Mouse (Mus musculus): ENCODE data around the gene Ptms. TPM values are rescaled to one million over a fixed set of nuclear protein-coding genes. Genes with fewer than 3 reads are reported as not detected.

The Ptms gene
- total RNA-seq, 2 experiments from 2014 or later = 913 to 1,047 TPM

DNA sequence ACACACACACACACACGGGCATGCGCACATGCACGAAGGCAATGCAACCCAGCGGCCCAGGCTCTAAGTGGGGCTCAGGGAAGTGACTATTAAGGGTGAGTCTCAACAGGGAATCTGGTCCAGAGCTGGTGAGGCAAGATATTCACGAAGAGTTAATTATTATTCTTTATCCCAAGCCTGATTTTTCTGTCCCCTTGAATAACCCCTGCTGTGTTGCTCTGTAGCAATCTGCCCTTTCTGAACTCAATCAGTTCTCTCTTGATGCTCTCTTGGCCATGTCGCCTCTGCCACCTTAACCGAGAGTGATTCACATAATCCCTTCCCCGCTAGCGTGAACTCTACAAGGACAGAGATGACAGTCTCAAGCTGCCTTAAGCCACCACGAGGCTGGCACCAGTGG lies 36.6 kb downstream of the Ptms start:
- intact Hi-C loops (cut with DNase I) = no loop called here
- DNase-seq (ENCODE audit: low spot score in 2 of 2) = no peak

- DNase-seq (ENCODE audit: low spot score in 2 of 2) = no peak
- intact Hi-C loops (cut with DNase I) = no loop called here
These were observed 38.1 kb downstream of the Ptms start for GRCm38 (mm10) chr6:124881821-124882220.

- intact Hi-C loops (cut with DNase I) = no loop called here
- no peak for DNase-seq (ENCODE audit: low spot score in 2 of 2)
These were observed 40.5 kb downstream of the Ptms start for GRCm38 (mm10) chr6:124879390-124879789.

- intact Hi-C loops (cut with DNase I) = no loop called here
These were observed 45.6 kb downstream of the Ptms start for GRCm38 (mm10) chr6:124874348-124874747.

DNA sequence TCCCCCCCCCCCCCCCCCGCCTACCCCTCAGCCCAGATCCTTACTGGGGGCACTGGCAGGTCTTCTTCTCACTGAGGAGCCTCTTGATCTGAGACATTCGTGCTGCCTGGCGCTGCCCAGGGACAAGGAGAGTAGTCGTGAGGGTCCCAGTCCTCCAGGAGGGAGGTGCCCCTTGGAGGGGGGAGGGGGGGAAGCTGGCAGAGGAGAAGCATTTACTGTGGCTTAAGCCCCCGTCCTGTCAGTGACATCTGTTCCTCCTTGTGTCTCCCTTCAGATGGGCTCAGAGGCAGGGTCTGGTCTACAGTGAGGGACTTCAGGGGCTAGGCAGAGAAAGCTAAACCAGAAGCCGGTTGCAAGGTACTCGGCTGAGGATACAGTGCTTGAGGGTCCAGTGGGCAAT lies 53.3 kb downstream of the Ptms start:
- no peak for DNase-seq (ENCODE audit: low spot score in 2 of 2)
- intact Hi-C loops (cut with DNase I) = no loop called here

More at GRCm38 (mm10) chr6:124874348-124874747, 45.6 kb downstream of the Ptms start:
- DNase-seq (ENCODE audit: low spot score in 2 of 2) = no peak

DNA sequence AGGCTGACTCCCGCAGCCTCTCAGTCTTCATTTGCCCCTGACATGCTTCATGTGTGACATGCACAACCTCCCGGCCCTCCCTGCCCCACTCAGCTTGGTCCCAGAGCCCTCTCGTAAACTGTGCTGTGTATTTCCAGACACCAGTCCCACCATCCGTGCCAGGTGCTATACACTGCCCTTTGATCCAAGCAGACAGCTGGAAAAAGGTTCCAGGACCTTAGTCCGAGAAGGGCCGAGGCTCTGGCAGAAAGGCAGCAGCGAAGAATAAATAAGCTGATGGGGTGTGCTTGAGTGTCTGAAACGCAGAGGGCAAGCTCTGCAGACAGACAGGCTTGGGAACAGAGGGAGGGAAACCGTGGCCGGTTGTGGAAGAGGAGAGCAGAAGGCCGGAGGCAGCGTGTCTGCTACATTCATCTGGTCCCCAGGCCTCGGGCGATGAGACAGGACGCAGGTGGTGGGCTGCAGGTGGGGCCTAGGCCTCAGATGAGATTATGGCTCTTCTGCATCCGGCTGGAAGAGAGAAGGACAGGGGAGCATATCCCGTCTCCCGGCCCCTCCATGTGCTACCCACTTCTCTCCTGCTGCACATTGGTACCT lies 54.0 kb downstream of the Ptms start:
- intact Hi-C loops (cut with DNase I) = loop anchor here (2.0 kb wide), 1 partner anchor 131 kb away; the partner anchor contains the start of gene Pianp

More for the DNA sequence above, 54.0 kb downstream of the Ptms start:
- DNase-seq (ENCODE audit: low spot score in 2 of 2) = no peak

Other genes starting within 250 kb of the Ptms start
- 10 to 100 TPM; 41.8 to 45.9 TPM for gene Emg1, start 207.9 kb downstream of the Ptms start, total RNA-seq (2021)
- gene Phb2, start 207.8 kb downstream of the Ptms start, total RNA-seq (2021) = 100 to 1,000 TPM; 113 to 127 TPM
- gene Ptpn6, start 181.4 kb downstream of the Ptms start, total RNA-seq (2021) = 1 to 10 TPM; 3.7 to 6.6 TPM
- 100 to 1,000 TPM; 285 to 313 TPM for gene Grcc10, start 178.7 kb downstream of the Ptms start, total RNA-seq (2021)
- gene Gm45234, start 164.1 kb downstream of the Ptms start, total RNA-seq (2021) = not detected
- 100 to 1,000 TPM; 162 to 175 TPM for gene Atn1, start 163.6 kb downstream of the Ptms start, total RNA-seq (2021)
- 1,000 to 10,000 TPM; 1,042 to 1,110 TPM for gene Eno2, start 150.4 kb downstream of the Ptms start, total RNA-seq (2021)
- gene Lrrc23, start 140.4 kb downstream of the Ptms start, total RNA-seq (2021) = 1 to 10 TPM; 1.7 to 1.8 TPM
- 1 to 10 TPM; 4.9 TPM for gene Spsb2, start 111.4 kb downstream of the Ptms start, total RNA-seq (2021)
- gene Tpi1, start 105.8 kb downstream of the Ptms start, total RNA-seq (2021) = 100 to 1,000 TPM; 736 to 850 TPM
- 100 to 1,000 TPM; 191 to 199 TPM for gene Usp5, start 90.6 kb downstream of the Ptms start, total RNA-seq (2021)
- gene Cdca3, start 90.6 kb downstream of the Ptms start, total RNA-seq (2021) = 1 to 10 TPM; 1.5 to 1.8 TPM
- under 1 TPM in 1 of 2 experiments, not detected in 1; 0.30 TPM for gene Gnb3, start 79.8 kb downstream of the Ptms start, total RNA-seq (2021)
- gene P3h3, start 62.4 kb downstream of the Ptms start, total RNA-seq (2021) = 10 to 100 TPM; 12.6 to 37.2 TPM
- 100 to 1,000 TPM; 218 to 235 TPM for gene Gpr162, start 56.1 kb downstream of the Ptms start, total RNA-seq (2021)
- gene Cd4, start 31.9 kb downstream of the Ptms start, total RNA-seq (2021) = 1 to 10 TPM; 5.4 to 5.8 TPM
- gene Lag3, start 8.4 kb downstream of the Ptms start, total RNA-seq (2021) = 1 to 10 TPM; 2.7 to 3.1 TPM
- gene Mlf2, start 11.3 kb upstream of the Ptms start, total RNA-seq (2021) = 100 to 1,000 TPM; 606 to 697 TPM
- 100 to 1,000 TPM; 153 to 170 TPM for gene Cops7a, start 45.4 kb upstream of the Ptms start, total RNA-seq (2021)
- gene Pianp, start 76.6 kb upstream of the Ptms start, total RNA-seq (2021) = 100 to 1,000 TPM; 179 to 184 TPM
- 10 to 100 TPM; 33.3 to 52.7 TPM for gene Zfp384, start 89.0 kb upstream of the Ptms start, total RNA-seq (2021)
- gene Ing4, start 119.7 kb upstream of the Ptms start, total RNA-seq (2021) = 10 to 100 TPM; 55.2 to 63.9 TPM
- 10 to 100 TPM in 1 of 2 experiments, 1 to 10 TPM in 1; 8.3 to 13.4 TPM for gene Acrbp, start 129.6 kb upstream of the Ptms start, total RNA-seq (2021)
- under 1 TPM; 0.48 to 0.84 TPM for gene Lpar5, start 147.8 kb upstream of the Ptms start, total RNA-seq (2021)
- 100 to 1,000 TPM; 153 to 166 TPM for gene Chd4, start 175.9 kb upstream of the Ptms start, total RNA-seq (2021)
- gene Nop2, start 211.8 kb upstream of the Ptms start, total RNA-seq (2021) = 10 to 100 TPM; 26.4 to 26.6 TPM
- 10 to 100 TPM; 63.0 to 67.2 TPM for gene Iffo1, start 225.1 kb upstream of the Ptms start, total RNA-seq (2021)
- 1,000 to 10,000 TPM; 2,336 to 2,609 TPM for gene Gapdh, start 246.4 kb upstream of the Ptms start, total RNA-seq (2021)

All from left cerebral cortex, postnatal 36 days (tissue).